Mouse (Mus musculus) c-Kit-positive CD71-positive TER-119-negative erythroid progenitor cells, embryonic 14.5 days (primary cell): ENCODE results near the gene Mxi1.
A peak's percentile ranks its signal among the peaks of the same experiment; 100 is the strongest.

Experiments used
- DNase-seq: peaks from one replicate; pipeline ENCODE4 v3.0.0-alpha.2; 2013; ENCODE audit warnings: low read depth

Gene Mxi1

DNA sequence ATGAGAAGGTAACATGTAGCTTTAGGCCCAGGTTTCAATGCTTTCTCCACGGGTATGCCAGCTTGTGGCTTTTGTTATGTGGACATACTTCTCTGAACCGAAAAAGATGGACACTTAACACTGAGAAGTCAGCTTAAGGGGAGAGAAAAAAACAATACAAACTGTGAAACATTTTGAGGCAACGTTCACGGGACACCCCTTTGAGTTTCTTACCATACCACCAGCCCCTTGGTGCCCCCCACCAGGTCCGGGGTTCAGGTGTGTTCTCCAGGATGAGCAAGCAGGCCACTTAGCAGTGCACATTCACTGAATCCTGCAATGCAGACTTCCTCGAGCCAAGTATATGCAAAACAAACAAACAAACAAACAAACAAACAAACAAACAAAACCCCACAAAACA is 14.5 kb downstream of the Mxi1 start:
- DNase-seq, result no peak

- peak; percentile 81 for DNase-seq
These were observed 15.4 kb downstream of the Mxi1 start for GRCm38 (mm10) chr19:53325578-53326295.

DNA sequence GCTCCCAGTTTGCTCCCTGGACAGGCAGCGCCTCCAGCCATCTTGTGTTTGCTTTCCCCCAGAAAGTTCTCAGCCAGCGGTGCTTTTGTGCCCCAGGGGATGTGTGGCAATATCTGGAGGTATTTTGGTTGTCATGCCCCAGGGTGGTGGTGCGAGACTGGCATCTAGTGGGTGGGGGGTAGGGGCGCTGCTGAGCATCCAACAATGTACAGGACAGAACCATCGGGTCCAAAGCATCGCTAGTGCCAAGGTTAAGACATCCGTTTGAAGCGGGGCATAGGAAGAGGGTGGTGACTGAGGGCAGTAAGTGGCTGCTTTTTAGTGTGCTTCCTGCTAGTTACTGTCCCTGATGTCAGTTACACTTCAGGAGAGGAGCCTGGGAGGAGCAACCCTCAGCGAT is 17.8 kb downstream of the Mxi1 start:
- DNase-seq, result no peak

- DNase-seq, result peak; percentile 79
These were observed 19.1 kb downstream of the Mxi1 start for GRCm38 (mm10) chr19:53329221-53329991.

- no peak for DNase-seq
These were observed 19.7 kb downstream of the Mxi1 start for GRCm38 (mm10) chr19:53329992-53330381.

GRCm38 (mm10) chr19:53331882-53332500 is 21.7 kb downstream of the Mxi1 start:
- no peak for DNase-seq

- DNase-seq, result no peak
These were observed 23.4 kb downstream of the Mxi1 start for GRCm38 (mm10) chr19:53333730-53334129.

DNA sequence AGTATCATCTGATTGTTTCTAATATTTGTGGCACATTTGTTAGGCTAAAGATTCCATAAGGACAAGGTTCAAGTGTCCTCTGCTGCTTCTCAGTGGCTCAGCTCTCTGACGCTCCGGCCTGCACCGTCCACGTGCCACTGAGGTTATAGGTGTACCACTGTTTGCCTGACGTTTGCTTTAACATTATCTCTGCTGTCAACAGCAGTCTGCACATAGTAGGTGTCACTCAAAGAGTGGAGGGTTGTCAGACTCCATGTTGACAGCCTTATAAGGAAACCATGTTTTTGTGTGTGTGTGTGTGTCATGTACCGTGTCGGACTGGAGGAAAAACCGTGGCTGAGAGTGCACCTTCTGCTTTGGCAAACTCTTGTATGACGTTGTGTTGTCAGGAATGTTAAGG is 24.9 kb downstream of the Mxi1 start:
- DNase-seq, result no peak

GRCm38 (mm10) chr19:53340423-53340822 is 30.1 kb downstream of the Mxi1 start:
- DNase-seq, result no peak

GRCm38 (mm10) chr19:53343174-53343881 is 33.0 kb downstream of the Mxi1 start:
- DNase-seq, result no peak

DNA sequence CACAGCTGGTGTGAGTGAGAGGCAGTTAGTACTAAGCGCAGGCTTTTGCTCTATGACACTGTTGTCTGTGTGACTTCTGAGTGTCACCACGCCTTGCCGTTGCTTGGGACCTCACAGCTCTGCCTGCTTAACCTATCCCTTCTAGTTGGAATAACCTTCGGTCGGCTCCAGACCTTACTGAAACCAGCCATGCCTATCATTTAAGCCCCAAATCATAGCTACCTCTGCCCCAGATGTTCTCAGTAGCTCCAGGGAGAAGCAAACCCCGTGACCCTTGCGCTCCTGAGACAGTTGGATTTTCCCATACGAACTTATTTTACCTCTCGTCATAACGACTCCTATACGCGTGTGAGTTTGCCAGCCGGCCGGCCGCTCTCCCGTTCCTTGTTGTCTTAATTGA is 33.7 kb downstream of the Mxi1 start:
- DNase-seq, result no peak

DNA sequence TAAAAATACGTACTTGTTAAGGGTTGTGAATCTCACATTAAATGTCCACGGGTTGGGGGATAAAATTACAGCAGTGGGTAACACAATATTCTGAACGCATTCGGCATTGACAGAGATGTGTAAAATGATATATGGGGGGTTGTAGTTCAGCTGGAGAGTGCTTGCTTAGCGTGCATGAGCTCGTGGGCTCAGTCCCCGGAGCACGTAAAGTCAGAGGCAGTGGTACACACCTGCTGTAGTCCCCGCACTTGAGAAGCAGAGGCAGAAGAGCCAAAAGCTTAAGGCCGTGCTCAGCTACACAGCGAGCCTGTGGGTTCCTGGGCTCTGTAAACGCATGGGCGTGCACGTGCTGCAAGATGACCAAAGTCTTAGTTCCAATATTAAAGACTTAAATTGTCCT is 35.4 kb downstream of the Mxi1 start:
- DNase-seq, result no peak

DNA sequence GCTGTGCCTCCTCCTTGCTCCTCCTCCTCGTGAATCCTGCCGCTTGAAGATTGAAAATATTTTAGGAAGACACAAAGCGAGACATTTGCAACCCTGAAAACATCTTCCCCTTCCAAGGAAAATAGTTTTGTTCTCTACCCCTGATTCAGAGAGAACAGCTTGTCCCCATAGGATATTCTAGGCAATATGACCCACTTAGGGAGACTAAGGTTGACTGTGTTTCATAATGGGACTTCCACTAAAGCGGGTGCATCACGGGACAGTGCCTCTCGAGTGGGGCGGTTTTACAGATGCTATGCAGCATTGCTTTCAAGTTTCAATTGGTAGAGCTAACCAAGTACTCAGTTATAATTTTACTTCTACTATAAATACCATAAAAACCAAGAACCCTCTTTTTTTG is 43.5 kb downstream of the Mxi1 start:
- DNase-seq, result no peak

- no peak for DNase-seq
These were observed 44.1 kb downstream of the Mxi1 start for GRCm38 (mm10) chr19:53354271-53355000.

- DNase-seq, result no peak
These were observed 44.7 kb downstream of the Mxi1 start for GRCm38 (mm10) chr19:53355065-53355464.

GRCm38 (mm10) chr19:53359160-53360033 is 49.1 kb downstream of the Mxi1 start:
- DNase-seq, result no peak

- no peak for DNase-seq
These were observed 50.1 kb downstream of the Mxi1 start for GRCm38 (mm10) chr19:53360265-53360958.

- DNase-seq, result peak; percentile 43
These were observed 52.6 kb downstream of the Mxi1 start for GRCm38 (mm10) chr19:53362967-53363366.

DNA sequence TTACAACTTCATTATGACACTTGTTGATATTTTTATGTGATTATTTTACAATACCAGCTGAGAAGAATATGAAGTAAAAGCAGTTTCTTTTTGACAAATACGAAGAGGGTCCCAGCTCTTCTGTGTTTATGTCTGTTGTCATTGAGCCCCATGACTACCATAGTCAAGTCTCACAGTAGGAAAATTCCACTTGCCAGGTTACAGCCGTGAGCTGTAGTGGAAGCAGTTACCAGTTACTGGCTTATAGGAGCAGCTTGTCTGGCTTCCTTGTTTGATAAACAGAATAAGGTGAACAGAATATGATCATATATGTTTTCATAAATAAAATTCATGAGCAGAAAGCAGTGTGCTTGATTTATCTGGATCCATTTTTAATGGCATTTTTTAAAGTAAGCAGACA is 54.2 kb downstream of the Mxi1 start:
- no peak for DNase-seq

GRCm38 (mm10) chr19:53364963-53365362 is 54.6 kb downstream of the Mxi1 start:
- no peak for DNase-seq
